Mouse (Mus musculus): ENCODE results near the gene Aif1.

The Aif1 gene

DNA sequence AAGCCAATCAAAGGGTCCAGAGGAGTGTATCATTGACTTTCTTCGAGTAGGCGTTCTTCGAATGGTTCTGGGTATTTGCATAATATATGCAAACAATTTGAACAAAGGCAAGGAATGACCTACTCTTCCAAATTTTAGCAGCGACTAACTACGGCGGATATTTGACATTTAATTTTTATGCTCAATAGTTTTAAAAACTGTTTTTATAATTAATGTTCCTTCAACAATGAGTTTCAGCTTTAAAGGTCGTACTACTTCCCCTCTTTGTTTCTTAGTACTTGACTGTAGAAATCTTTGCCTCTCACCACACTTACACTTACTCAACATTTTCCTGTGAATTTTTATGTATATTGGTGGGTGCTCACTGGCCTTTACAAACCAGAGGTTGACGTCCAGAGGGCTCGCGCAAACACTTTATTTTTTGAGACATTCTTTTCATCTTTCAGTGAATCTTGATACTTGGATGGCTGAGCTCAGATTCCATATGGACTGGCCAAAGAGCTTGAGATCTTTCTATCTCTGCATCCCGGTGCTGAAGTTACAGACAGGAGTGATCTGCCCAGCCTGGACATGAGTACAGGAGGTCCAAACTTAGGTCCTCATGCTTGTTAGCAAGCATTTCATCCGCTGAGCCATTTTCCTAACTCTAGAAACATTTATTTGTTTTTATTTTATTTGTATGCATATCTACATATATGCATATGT is 10.3 kb downstream of the Aif1 start:
- DNase-seq (ENCODE audit: low spot score), result no peak

DNA sequence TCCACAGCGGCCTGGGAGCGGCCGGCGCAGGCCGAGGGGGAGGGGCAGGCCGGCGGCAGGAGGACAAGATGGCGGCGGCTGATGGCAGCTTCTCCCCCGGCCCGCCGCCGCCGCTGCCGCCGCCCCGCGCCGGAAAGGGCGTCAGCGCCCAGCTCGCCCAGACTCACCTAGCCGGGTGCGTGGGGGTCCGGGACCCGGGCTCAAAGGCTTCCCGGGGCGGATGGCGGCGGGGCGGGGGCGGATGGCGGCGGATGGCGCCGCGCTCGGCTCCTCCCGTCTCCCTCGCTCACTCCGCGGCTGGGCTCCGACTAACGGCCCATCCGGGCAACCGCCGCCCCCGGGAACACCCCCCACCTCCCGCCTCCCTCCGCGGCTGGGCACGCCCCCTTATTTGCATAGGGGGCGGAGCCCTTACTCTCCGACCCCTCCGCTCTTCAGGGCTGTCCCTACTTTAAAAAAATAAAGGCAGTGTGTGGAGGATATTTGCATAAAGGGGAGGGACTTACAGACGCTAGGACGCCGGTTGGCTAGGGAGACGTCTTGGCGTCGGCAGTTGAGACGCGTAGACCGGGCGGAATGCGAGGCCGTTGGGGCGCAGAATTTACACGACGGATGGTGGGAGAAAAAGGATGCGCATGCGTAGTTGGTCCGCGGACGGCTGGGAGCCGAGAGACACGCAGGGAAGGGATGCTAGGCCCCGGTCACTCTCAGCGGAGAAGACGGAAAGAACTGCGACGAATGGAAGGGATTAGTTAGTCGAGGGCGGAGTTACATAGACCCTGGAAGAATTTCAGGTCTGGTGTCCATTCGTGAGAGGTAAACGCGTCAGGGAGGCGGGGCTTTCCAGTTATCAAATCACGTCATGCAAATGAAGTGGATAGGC is 11.1 kb downstream of the Aif1 start, which contains the start of gene Prrc2a:
Gene Prrc2a, minus strand, starts transcription at position 330 of the 883 bp plus-strand sequence.
- peak; percentile 87 for DNase-seq (ENCODE audit: low spot score)

DNA sequence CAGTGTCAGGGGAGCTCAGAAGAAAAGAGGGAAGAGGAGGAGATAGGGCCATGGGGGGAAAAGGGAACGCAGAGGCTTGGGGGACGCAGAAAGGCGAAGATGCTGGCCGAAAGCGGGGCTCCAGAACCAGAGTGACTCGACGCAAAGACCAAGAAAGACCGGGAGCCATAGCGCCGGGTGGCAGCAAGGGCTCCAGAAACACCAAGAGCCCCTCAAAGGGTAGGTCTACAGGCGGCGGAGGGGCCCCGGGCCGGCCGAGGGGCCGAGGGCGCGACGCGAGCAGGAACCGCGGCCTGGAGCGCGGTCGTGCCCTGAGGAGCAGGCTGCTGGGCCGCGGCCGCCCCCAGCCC is 11.7 kb downstream of the Aif1 start:
- DNase-seq (ENCODE audit: low spot score), result no peak

DNA sequence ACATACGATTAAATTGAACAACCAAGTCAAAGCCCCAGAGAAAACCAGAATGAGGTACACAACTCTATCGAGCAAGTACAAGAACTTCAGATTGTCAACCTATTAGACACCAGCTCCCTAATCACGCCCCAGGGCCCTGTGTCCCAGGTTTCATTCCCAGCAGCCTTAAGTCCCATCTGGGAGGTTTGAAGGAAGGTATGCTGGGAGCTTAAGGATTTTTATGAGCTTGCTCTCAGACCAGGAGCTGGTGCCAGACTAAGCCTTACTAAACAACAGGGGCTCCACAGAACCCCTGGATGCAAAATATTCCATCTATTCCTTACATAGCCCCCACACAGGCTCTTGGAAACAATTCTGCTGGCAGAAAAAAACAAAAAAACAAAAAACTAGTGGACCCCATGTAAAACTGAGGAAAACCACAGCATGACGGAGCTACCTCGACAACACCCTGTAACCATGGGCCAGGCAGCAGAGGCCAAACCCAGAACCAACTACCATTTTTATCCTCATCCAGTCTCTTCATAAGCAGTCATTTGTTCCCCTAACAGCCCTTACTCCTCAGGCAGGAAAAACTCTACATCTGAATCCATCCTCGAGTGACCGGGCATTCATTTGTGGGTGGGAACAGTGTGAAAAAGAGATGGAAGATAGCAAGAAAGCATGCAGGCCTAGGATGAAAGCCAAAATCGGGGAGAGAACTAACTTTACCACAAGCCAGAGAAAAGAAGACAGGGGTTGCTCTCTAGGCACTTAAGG is 12.4 kb downstream of the Aif1 start:
- no peak for DNase-seq (ENCODE audit: low spot score)

DNA sequence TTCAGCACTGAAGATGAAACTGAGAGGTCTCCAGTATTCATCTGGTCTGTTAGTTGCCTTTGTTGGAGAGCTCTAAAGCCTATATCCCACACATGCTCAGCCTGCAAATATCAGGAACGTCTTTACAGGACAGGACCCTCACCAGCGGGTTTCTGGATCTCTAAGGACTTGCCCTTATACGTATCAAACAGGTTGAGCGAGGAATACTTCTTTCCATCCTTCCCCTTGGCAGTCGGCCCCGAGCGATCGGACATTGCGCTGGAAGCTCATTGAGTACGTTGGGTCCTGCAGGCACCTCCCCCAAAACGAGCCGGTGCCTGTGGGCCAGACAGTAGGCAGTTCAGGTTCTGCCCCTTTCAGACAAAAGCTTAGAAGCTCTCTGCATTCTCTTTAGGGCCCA is 13.1 kb downstream of the Aif1 start:
- no peak for DNase-seq (ENCODE audit: low spot score)

DNA sequence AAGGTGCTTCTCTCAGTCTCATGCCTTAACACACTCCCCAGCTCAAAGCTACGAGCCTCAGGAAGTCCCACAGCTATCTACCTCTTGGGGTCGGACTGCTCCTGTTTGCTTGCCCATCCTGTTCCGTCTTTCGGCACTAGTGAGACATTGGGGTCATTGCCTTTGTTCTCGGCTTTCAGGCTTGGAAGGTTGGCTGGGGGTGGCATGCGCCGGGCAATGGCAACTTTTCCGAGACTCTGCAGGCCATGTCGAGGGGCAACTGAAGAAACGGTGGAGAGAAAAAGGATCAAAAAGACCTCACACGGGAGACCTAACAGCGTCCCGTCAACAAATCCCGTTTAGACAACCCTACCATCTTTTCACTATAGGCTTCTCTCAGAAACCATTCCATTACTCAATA is 13.7 kb downstream of the Aif1 start:
- DNase-seq (ENCODE audit: low spot score), result no peak

DNA sequence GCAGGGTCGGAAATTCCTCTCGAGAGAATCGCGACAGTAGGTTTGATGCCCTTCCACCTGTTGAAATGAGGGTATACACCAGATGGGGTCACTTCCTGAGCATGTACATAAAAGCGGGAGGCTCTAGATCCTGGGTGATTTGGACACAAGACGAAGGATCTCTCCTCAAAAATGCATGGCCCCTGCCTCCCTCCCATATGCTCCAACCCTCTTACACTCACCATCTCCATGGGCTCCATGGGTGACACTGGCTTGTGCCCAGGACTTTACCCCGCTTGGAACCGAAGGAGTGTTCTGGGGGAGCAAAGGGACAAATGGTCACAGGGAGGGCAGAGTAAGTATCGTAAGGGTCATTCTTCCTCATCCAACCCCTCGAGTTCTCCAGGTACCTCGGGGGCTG is 14.4 kb downstream of the Aif1 start:
- no peak for DNase-seq (ENCODE audit: low spot score)

DNA sequence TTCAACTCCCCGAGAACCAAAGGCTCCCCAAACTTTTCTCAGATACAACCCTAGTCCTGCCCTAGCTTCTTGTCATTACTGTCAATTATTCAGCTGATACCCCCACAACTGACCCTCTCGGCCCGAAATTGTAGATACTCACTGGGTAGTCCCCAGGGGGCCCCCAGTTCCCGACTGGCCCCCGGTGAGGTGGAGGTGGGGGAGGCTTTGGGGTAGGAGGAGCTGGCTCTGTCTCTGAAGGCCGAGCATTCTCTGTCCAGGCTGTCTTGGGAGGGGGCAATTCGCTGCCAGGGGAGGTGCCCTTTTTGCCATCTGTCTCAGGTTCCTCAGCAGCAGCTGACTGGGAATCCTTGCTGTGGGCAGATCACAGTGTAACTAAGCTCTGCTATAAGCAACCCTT is 16.2 kb downstream of the Aif1 start:
- DNase-seq (ENCODE audit: low spot score), result no peak

DNA sequence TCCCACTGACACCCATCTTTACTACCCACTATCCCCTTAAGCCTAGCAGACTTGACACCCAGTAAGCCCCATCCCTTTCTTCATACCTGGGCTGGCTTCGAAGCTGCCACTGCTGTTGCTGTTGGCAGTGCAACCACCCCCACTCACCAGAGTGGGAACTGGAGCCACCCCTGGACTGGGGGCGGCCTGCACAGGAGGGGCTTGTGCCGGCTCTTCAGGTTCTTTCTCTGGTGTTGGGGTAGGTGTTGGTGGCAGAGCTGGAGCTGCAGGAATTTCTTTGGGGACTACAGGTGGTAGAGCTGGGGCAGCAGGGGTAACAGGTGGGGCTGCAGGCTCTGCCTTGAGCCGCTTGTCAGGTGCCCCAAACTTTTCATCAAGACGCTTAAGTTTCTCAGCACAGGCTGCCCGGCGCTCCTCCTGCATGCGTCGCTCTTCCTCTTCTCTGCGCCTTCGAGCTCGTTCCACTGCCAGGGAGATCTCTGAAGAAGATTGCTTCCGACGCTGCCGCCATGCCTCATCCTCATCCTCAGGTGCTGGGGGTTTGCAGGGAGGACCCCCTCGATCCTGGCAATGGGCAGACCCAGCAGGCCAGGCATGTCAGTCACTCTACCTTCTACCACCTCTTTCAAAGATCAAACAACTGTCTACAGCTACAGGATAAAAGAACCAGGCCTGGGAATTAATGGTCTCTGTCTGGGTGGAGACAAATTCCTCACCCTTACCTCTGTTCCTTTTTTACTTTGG is 16.8 kb downstream of the Aif1 start:
- DNase-seq (ENCODE audit: low spot score), result no peak

DNA sequence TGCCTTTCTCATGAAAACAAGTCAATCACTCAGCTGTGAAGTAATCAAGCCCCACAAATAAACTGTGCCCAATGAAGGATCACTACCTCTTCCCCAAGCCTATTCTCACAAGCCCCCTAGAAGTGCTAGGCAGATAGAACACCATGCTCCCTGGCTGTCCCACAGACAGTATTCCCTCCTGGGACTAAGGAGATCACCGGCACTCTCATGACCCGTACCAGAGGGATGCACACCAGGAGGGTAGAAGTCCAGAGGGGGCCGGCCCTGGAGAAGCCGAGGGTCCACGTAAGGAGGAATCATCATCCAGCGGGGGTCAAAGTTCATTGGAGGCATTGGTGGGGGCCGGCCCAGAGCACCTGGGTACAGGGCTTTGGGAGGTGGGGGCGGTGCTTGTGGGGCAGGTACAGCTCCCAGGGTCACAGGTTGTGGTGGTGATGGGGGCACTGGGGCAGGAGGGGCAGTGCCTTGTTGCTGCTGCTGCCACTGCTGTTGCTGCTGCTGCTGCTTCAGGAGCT is 18.1 kb downstream of the Aif1 start:
- no peak for DNase-seq (ENCODE audit: low spot score)

DNA sequence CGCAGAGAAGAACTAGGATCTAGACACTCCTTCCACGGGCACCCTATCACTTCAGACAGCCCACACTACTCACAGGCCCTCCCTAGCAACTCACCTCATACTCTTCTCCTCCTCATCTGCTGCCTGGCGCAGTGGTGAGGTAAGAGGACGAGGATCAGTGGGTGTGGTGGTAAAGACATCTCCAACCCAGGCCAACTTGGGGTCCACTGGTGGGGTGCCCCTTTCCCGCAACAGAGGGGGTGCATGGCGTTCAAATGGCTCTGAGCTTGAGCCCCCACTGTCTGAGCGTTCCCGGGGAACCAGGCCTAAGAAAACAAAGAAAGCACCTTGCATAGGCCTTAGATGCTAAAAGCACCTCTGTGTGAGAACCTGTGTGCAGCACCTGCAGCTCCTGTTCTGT is 18.6 kb downstream of the Aif1 start:
- DNase-seq (ENCODE audit: low spot score), result no peak

DNA sequence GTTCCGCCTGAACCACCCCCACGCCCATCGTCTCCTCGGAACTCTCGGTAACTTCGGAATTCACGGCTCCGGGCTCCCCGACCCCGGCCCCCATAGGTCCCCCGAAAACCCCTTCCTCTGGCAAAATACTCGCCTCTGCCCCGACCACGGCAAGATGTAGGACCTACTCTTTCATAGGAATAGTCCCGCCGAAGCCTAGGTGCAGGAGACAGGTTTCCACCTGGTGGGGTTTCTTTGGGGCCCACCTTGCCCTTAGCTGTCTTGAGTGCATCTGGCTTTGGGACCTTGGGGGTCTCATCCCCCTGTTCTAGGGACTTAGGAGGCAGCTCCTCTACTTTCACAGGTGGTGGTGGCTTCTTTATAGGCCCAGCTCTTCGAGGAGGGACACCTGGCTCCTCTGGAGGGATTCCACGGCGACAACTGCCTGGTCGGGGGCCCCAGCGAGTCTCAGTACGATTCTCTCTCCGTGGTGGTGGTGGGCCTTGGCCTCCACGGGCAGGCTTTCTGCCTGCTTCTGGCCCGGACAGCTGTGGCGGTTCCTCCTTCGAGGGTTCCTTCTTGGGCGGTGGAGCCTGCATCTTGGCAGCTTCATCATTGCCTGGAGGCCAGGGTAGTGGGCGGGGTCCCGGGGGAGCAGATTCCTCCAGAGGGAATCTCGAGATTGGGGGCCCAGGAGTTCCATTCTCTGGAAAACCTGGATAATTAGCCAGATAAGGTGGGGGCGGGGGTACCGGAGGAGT is 19.2 kb downstream of the Aif1 start:
- no peak for DNase-seq (ENCODE audit: low spot score)

DNA sequence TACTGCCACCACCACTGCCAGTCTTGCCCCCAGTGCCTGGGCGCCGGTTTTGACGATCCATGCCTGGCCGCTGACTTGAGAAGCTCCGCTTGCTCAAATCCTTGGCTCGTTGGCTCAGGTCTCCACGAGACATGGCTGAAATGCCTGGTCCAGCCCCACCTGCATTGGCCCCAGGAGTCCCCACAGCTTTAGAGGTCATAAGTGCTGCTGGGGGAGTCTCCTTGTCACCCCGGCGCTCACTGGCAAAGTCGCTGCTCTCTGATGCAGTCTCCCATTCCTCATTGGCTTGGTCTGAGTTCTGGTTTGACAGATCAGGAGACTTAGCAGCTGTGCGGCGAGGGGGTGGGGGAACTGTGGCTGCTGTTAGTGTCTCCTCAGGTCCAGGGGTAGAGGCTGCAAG is 20.4 kb downstream of the Aif1 start:
- no peak for DNase-seq (ENCODE audit: low spot score)

DNA sequence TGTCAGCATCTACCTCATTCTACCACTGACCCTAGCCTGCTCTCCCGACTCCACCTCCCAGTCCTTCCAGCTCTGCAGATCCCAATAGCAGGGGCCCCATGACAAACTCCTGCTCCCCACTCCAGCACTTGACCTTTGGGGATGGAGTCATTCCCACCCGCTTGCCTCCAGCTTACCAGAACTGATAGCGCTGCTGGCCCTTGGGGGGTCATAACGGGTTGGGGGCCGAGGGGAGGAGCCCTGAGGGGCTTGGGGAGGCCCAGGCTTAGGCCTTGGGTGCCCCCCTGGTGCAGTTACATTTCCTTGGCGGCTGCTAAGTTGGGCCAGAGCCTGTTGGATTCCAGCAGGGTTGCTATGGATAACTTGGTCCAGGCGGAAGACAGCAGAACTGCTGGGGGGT is 21.3 kb downstream of the Aif1 start:
- DNase-seq (ENCODE audit: low spot score), result no peak

DNA sequence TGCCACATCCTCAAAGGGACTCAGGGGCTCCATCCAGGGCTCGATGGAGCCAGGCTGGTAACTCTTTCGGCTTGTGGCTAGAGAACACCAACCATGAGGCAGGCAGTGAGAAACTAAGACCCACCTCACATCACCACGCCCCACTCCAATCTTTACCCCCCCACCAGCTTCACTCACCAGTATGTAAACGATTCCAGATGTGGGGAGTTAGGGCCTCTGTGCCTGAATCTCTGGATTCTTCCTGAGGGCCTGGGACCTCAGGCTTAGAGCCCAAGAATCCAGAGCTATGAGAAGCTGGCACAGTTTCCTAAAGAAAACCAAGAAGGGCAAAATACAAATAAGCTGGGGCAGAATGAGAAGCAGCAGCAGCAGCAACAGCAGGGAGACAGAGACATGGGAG is 21.9 kb downstream of the Aif1 start:
- DNase-seq (ENCODE audit: low spot score), result no peak

DNA sequence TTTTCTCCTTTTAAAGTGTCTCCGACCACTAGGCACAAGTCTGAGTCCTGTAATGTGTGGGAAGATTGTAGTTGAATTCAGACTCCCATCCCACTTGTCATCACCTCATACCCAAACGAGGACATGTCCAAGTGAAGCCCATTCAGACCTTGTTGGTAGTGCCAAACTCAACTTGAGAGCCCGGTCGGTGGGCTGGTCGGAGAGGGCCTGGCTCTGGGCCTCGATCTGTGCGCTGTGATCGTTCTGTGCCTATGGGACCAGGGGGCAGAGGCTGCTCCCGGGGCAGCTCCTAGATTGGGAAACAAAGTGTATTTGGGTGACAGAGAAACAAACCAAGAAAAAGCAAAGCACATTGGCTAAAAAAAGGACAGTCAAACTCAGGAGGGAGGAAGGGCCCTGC is 22.8 kb downstream of the Aif1 start:
- DNase-seq (ENCODE audit: low spot score), result no peak

DNA sequence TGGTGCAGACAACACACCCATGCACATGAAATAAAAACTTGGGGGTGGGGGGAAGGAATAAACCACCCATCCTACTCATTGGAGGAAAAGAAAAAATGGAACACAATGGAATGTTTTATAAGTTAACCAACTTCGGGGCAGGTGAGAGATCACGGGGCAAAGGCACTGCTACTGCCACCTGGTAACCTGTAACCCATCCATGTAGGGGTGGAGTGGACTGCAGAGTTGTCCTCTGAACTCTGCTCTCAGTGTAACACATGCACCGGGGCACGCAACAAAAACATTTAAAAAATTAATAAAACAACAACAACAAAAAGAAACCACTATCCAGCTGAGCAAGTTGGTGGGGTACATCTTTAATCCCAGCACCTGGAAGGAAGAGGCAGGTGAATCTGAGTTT is 23.7 kb downstream of the Aif1 start:
- no peak for DNase-seq (ENCODE audit: low spot score)

DNA sequence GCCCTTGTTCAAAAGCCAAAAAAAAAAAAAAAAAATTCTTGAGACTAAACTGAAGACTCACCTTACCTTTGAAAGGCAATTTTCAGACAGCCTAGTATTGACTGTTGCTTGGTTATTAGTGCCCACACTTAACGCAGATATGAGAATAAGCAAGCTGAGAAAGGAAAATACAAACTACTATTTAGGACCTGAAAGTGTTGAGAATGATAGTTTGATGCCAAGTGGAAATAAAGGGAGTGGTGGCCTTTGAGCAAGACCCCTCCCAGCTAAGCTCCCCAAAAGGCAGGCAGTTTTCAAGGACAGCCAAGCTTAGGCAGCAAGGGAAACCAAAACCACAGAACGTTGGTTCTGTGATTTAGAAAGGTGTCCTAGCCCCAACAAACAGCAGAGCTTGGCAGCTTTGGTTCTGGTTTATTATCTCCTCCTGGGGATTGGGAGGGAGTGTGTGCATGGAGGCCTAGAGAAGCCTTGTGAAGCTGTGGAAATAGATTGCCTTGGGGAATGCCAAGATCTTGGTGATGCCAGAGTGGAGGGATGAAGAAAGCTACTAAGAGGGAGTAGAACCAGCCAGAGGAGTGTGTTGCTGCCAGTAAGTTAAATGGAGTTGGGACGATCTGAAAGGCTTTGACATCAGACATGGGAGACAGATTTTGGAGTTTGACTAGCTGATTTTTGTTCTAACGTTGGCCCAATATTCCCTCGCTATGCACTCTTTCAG is 27.8 kb downstream of the Aif1 start:
- DNase-seq (ENCODE audit: low spot score), result no peak

DNA sequence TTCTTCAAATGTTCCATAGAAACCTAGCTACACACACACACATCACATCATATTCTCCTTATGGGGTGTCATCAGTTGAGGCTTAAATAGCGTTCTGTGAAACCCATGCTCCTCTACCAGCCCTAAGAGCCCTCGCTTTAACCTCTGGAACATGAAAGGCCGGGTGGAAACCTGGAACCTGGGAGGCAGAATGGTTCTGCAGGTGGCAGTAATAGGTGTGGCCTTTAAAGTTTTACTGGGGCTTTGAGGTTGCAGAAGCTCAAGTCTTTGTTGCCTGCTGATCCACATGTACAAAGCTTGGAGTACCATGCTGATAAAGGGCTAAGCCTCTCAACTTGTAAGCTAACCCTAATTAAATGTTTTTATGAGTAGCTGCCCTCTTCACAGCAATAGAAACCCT is 28.5 kb downstream of the Aif1 start:
- no peak for DNase-seq (ENCODE audit: low spot score)

DNA sequence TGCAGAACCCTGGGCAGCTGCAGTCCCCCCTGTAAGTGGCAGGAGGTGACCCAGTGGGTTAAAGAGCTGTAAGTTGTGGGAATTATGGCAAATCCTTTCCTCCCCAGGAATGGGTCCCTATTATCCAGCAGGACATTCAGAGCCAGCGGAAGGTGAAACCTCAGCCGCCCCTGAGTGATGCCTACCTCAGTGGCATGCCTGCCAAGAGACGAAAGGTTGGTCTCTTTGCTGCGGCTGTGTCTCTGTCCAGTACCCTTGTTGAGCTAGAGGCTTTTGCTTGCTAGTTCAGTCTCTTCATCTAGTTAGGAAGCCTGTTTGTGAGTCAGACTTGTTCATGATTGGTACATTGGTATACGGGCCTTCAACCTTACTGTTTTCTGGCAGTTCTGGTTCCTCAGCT is 29.7 kb downstream of the Aif1 start:
- no peak for DNase-seq (ENCODE audit: low spot score)

DNA sequence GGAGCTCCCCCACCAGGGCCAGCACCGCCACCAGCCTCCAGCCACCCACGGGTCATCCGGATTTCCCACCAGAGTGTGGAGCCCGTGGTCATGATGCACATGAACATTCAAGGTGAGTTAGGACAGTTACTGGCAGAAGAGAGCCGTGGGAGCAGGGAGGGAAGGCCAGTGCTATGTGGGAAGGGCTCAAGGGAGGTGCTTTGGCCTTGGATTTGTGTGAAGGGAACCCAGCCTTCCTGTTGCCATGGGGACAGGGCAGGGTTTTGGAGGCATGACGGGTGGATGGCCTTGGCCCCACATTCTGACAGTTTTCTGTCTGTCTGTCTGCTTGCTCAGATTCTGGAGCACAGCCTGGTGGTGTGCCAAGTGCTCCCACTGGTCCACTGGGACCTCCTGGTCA is 33.9 kb downstream of the Aif1 start:
- DNase-seq (ENCODE audit: low spot score), result no peak
